Mouse (Mus musculus): ENCODE measurements around the gene Pin4.
A peak's percentile ranks its signal among the peaks of the same experiment; 100 is the strongest.
"Not testable (repeated sequence)": the region's sequence is repeated elsewhere in the genome, so short reads cannot be mapped to it uniquely, and the experiment has no call there.

The Pin4 gene

GRCm38 (mm10) chrX:102119042-102119864, at the start of gene Pin4:
Gene Pin4, plus strand, starts transcription at chrX:102119447.
- DNase-seq: peak; percentile 97

- DNase-seq: peak; percentile 56
Observed at GRCm38 (mm10) chrX:102070591-102071471, 48.4 kb upstream of the Pin4 start, which contains the start of gene Rtl5. Gene Rtl5, minus strand, starts transcription at chrX:102071304.

- no peak for DNase-seq
Observed at GRCm38 (mm10) chrX:102071517-102071916, 47.7 kb upstream of the Pin4 start.

GRCm38 (mm10) chrX:102073605-102074325, 45.5 kb upstream of the Pin4 start:
- no peak for DNase-seq

- DNase-seq: no peak
Observed at GRCm38 (mm10) chrX:102074435-102074834, 44.8 kb upstream of the Pin4 start.

- no peak for DNase-seq
Observed at GRCm38 (mm10) chrX:102075158-102075557, 44.1 kb upstream of the Pin4 start.

- DNase-seq: no peak
Observed at GRCm38 (mm10) chrX:102076886-102077765, 42.1 kb upstream of the Pin4 start.

GRCm38 (mm10) chrX:102081076-102081475, 38.2 kb upstream of the Pin4 start:
- DNase-seq: no peak

- peak; percentile 57 for DNase-seq
Observed at GRCm38 (mm10) chrX:102081573-102082279, 37.5 kb upstream of the Pin4 start.

- DNase-seq: no peak
Observed at GRCm38 (mm10) chrX:102082340-102082739, 36.9 kb upstream of the Pin4 start.

GRCm38 (mm10) chrX:102085798-102086443, 33.3 kb upstream of the Pin4 start:
- no peak for DNase-seq

- DNase-seq: no peak
Observed at GRCm38 (mm10) chrX:102090605-102091004, 28.6 kb upstream of the Pin4 start.

GRCm38 (mm10) chrX:102094381-102094904, 24.8 kb upstream of the Pin4 start:
- DNase-seq: no peak

- no peak for DNase-seq
Observed at GRCm38 (mm10) chrX:102101886-102102285, 17.4 kb upstream of the Pin4 start.

- DNase-seq: not testable (repeated sequence)
Observed at GRCm38 (mm10) chrX:102103830-102104229, 15.4 kb upstream of the Pin4 start.

- not testable (repeated sequence) for DNase-seq
Observed at GRCm38 (mm10) chrX:102109349-102109748, 9.9 kb upstream of the Pin4 start.

- no peak for DNase-seq
Observed at GRCm38 (mm10) chrX:102115676-102116075, 3.6 kb upstream of the Pin4 start.

- DNase-seq: no peak
Observed at GRCm38 (mm10) chrX:102121321-102121720, 2.1 kb downstream of the Pin4 start.

- no peak for DNase-seq
Observed at GRCm38 (mm10) chrX:102141157-102141556, 21.9 kb downstream of the Pin4 start.
